Mouse (Mus musculus): ENCODE data around the gene Lgi4. TPM values are rescaled to one million over a fixed set of nuclear protein-coding genes. Genes with fewer than 3 reads are reported as not detected.

Gene Lgi4
- polyA plus RNA-seq, 1 experiment from 2014 or later: 1.7 TPM

- H3K9me3 ChIP-seq (replicated peaks; ENCODE audit: control insufficient read depth, low read length): no peaks in the 10 kb centered on the region
- H3K4me1 ChIP-seq (ENCODE audit: control insufficient read depth, insufficient read depth, low read length): 0 out of 2 replicates have a peak, but pooled peaks cover 4% of the 10 kb centered on the region
- no peak overlapping the region for H3K4me2 ChIP-seq (ENCODE audit: low read depth, low read length)
- H3K27ac ChIP-seq (ENCODE audit: low read length): no peak overlapping the region
- ATAC-seq (ENCODE audit: insufficient read depth, low FRiP score): no peak
- WGBS: 78% methylated on average over 7 of the region's 7 CpGs
- no peaks in the 10 kb centered on the region; the same call in 1 of the 2 replicates for H3K27me3 ChIP-seq (ENCODE audit: control insufficient read depth, insufficient read depth, low read length)
- H3K36me3 ChIP-seq (ENCODE audit: control insufficient read depth, insufficient read depth, low read length): no peaks in the 10 kb centered on the region
- no peak overlapping the region for H3K4me3 ChIP-seq (replicated peaks; ENCODE audit: low read length)
- H3K9ac ChIP-seq (ENCODE audit: low read length): no peak overlapping the region
These were observed 22.2 kb upstream of the Lgi4 start for GRCm38 (mm10) chr7:31036917-31037316.

DNA sequence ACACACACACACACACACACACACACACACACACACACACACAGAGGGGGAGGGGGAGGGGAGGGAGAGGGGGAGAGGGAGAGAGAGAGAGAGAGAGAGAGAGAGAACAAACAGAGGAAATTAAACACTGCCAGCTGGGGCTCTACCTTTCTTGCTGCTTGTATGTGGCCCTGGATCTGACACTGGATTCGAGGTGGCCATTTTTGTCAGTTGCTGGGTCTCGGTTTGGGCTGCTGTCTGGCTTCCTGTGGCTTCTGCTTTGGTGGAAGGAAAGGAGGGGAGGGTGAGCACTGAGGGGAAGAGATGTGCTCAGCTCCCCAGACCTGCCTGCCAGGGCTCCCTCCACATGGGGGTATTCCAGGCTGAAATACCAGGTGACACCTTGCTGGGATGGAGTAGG is 21.5 kb upstream of the Lgi4 start:
- H3K9me3 ChIP-seq (replicated peaks; ENCODE audit: control insufficient read depth, low read length): no peaks in the 10 kb centered on the region
- no peak overlapping the region for H3K4me3 ChIP-seq (replicated peaks; ENCODE audit: low read length)
- H3K27me3 ChIP-seq (ENCODE audit: control insufficient read depth, insufficient read depth, low read length): no peaks in the 10 kb centered on the region; the same call in 1 of the 2 replicates
- no peak for ATAC-seq (ENCODE audit: insufficient read depth, low FRiP score)
- H3K36me3 ChIP-seq (ENCODE audit: control insufficient read depth, insufficient read depth, low read length): no peaks in the 10 kb centered on the region
- no peak overlapping the region for H3K9ac ChIP-seq (ENCODE audit: low read length)
- H3K4me1 ChIP-seq (ENCODE audit: control insufficient read depth, insufficient read depth, low read length): peaks cover 11% of the 10 kb centered on the region; the same call in 1 of the 2 replicates
- no peak overlapping the region for H3K27ac ChIP-seq (ENCODE audit: low read length)
- H3K4me2 ChIP-seq (ENCODE audit: low read depth, low read length): no peak overlapping the region
- WGBS: 56% methylated on average over 2 of the region's 2 CpGs

GRCm38 (mm10) chr7:31039011-31039410 is 20.1 kb upstream of the Lgi4 start:
- no peak overlapping the region for H3K4me3 ChIP-seq (replicated peaks; ENCODE audit: low read length)
- peaks cover 11% of the 10 kb centered on the region; the same call in 1 of the 2 replicates for H3K4me1 ChIP-seq (ENCODE audit: control insufficient read depth, insufficient read depth, low read length)
- H3K27me3 ChIP-seq (ENCODE audit: control insufficient read depth, insufficient read depth, low read length): peaks cover 1% of the 10 kb centered on the region; the same call in 1 of the 2 replicates
- WGBS: 82% methylated on average over 4 of the region's 4 CpGs
- H3K36me3 ChIP-seq (ENCODE audit: control insufficient read depth, insufficient read depth, low read length): no peaks in the 10 kb centered on the region
- H3K9ac ChIP-seq (ENCODE audit: low read length): no peak overlapping the region
- ATAC-seq (ENCODE audit: insufficient read depth, low FRiP score): no peak
- H3K27ac ChIP-seq (ENCODE audit: low read length): no peak overlapping the region
- H3K9me3 ChIP-seq (replicated peaks; ENCODE audit: control insufficient read depth, low read length): no peaks in the 10 kb centered on the region
- H3K4me2 ChIP-seq (ENCODE audit: low read depth, low read length): no peak overlapping the region

DNA sequence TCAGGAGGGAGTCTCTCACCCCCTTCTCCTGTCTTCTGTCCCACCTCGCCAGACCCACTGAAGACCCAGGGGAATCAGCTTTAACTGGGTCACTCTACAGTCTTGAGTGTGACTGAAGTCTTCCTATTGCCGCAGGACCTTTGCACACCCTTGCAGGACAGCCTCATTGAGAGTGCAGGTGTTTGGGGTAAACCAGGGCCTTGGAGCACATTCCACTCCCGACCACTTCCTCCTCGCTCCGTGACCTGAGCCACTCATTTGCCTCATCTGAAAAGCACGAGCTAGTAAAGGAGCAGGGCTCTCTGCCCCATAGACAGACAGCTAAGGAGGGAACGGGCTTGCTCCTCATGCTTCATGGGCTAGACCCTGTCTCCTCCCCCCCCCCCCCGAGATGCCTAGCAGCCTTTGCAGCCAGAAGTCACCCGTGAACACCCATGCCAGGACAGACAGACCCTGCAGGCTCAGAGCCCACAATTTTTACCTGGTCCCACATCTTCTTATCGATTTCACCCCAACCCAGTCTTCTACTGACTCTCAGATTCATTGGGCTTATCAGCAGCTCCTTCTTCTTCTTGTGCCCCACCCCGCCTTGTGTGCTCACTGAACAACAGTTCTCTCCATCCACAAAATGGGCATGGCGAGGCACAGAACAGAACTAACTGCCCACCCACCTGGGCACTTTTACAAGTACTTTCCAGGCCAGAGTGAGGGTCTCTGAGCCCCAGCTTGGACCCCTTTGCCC is 18.7 kb upstream of the Lgi4 start:
- WGBS: 76% methylated on average over 12 of the region's 12 CpGs
- H3K27me3 ChIP-seq (ENCODE audit: control insufficient read depth, insufficient read depth, low read length): peaks cover 3% of the 10 kb centered on the region; the same call in 1 of the 2 replicates
- H3K4me3 ChIP-seq (replicated peaks; ENCODE audit: low read length): no peak overlapping the region
- H3K27ac ChIP-seq (ENCODE audit: low read length): no peak overlapping the region
- peaks cover 11% of the 10 kb centered on the region; the same call in 1 of the 2 replicates for H3K4me1 ChIP-seq (ENCODE audit: control insufficient read depth, insufficient read depth, low read length)
- no peak overlapping the region for H3K9ac ChIP-seq (ENCODE audit: low read length)
- no peak overlapping the region for H3K4me2 ChIP-seq (ENCODE audit: low read depth, low read length)
- no peaks in the 10 kb centered on the region for H3K9me3 ChIP-seq (replicated peaks; ENCODE audit: control insufficient read depth, low read length)
- no peak for ATAC-seq (ENCODE audit: insufficient read depth, low FRiP score)
- no peaks in the 10 kb centered on the region for H3K36me3 ChIP-seq (ENCODE audit: control insufficient read depth, insufficient read depth, low read length)

DNA sequence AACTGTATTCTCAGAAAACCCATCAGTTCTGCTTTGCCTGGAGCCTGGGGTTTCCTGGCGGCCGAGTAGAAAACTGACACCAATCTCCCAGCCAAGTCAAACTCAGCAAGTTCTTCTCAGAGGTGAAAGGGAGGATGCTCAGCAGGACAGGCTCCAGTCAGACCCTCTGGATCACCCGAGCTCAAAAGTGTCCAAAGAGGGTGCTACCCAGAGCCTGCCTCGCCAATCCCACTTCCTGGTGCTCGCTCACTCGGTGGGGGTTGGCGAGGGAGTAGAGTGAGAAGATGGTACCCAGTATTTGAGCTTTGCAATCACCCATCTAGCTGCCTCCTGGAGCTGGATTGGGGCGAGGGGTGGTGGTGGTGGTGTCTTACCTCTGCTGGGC is 18.1 kb upstream of the Lgi4 start:
- no peaks in the 10 kb centered on the region for H3K36me3 ChIP-seq (ENCODE audit: control insufficient read depth, insufficient read depth, low read length)
- H3K9ac ChIP-seq (ENCODE audit: low read length): peak overlapping the region; percentile 60
- peak overlapping the region; percentile 42 for H3K4me3 ChIP-seq (replicated peaks; ENCODE audit: low read length)
- H3K4me1 ChIP-seq (ENCODE audit: control insufficient read depth, insufficient read depth, low read length): peaks cover 11% of the 10 kb centered on the region; the same call in 1 of the 2 replicates
- H3K9me3 ChIP-seq (replicated peaks; ENCODE audit: control insufficient read depth, low read length): no peaks in the 10 kb centered on the region
- no peak for ATAC-seq (ENCODE audit: insufficient read depth, low FRiP score)
- H3K4me2 ChIP-seq (ENCODE audit: low read depth, low read length): peak overlapping the region; percentile 61; the same call in 1 of the 2 replicates
- 53% methylated on average over 8 of the region's 8 CpGs for WGBS
- peaks cover 3% of the 10 kb centered on the region; the same call in 1 of the 2 replicates for H3K27me3 ChIP-seq (ENCODE audit: control insufficient read depth, insufficient read depth, low read length)
- H3K27ac ChIP-seq (ENCODE audit: low read length): no peak overlapping the region

- peaks cover 11% of the 10 kb centered on the region; the same call in 1 of the 2 replicates for H3K4me1 ChIP-seq (ENCODE audit: control insufficient read depth, insufficient read depth, low read length)
- peaks cover 3% of the 10 kb centered on the region; the same call in 1 of the 2 replicates for H3K27me3 ChIP-seq (ENCODE audit: control insufficient read depth, insufficient read depth, low read length)
- H3K4me3 ChIP-seq (replicated peaks; ENCODE audit: low read length): peak overlapping the region; percentile 42
- ATAC-seq (ENCODE audit: insufficient read depth, low FRiP score): peak; percentile 54; the same call in 1 of the 2 replicates
- peak overlapping the region; percentile 61 for H3K4me2 ChIP-seq (ENCODE audit: low read depth, low read length)
- WGBS: 5% methylated on average over 28 of the region's 28 CpGs
- H3K36me3 ChIP-seq (ENCODE audit: control insufficient read depth, insufficient read depth, low read length): no peaks in the 10 kb centered on the region
- peak overlapping the region; percentile 60 for H3K9ac ChIP-seq (ENCODE audit: low read length)
- H3K27ac ChIP-seq (ENCODE audit: low read length): peak overlapping the region; percentile 37
- H3K9me3 ChIP-seq (replicated peaks; ENCODE audit: control insufficient read depth, low read length): no peaks in the 10 kb centered on the region
These were observed 17.4 kb upstream of the Lgi4 start for GRCm38 (mm10) chr7:31041662-31042315.

- Histone ChIP-seq H3K9me3 (replicated peaks; ENCODE audit: control insufficient read depth, low read length) (no peaks in the 10 kb centered on the region), H3K4me2 (ENCODE audit: low read depth, low read length) (peak within 1 kb of the TSS; percentile 61), H3K9ac (ENCODE audit: low read length) (peak within 1 kb of the TSS; percentile 60), H3K27ac (ENCODE audit: low read length) (peak within 1 kb of the TSS; percentile 37), H3K36me3 (ENCODE audit: control insufficient read depth, insufficient read depth, low read length) (no peaks in the 10 kb centered on the region), H3K27me3 (ENCODE audit: control insufficient read depth, insufficient read depth, low read length) (peaks cover 3% of the 10 kb centered on the region; the same call in 1 of the 2 replicates), H3K4me1 (ENCODE audit: control insufficient read depth, insufficient read depth, low read length) (peaks cover 11% of the 10 kb centered on the region; the same call in 1 of the 2 replicates), H3K4me3 (replicated peaks; ENCODE audit: low read length) (peak within 1 kb of the TSS; percentile 42)
- 43% methylated on average over 10 of the region's 10 CpGs for WGBS
- ATAC-seq (ENCODE audit: insufficient read depth, low FRiP score): no peak
These were observed 16.7 kb upstream of the Lgi4 start, which contains the start of gene Fxyd5 for GRCm38 (mm10) chr7:31042431-31042910. Fxyd5 (minus strand) TSS chr7:31042481.

- ATAC-seq (ENCODE audit: insufficient read depth, low FRiP score): no peak
These were observed 9.9 kb upstream of the Lgi4 start for GRCm38 (mm10) chr7:31049135-31049845.

More at GRCm38 (mm10) chr7:31049135-31049845, 9.9 kb upstream of the Lgi4 start:
- Histone ChIP-seq H3K27ac (ENCODE audit: low read length) (no peak overlapping the region), H3K4me2 (ENCODE audit: low read depth, low read length) (peak overlapping the region; percentile 51), H3K4me3 (replicated peaks; ENCODE audit: low read length) (peak overlapping the region; percentile 33; the same call in 1 of the 2 replicates), H3K27me3 (ENCODE audit: control insufficient read depth, insufficient read depth, low read length) (peaks cover 45% of the 10 kb centered on the region), H3K36me3 (ENCODE audit: control insufficient read depth, insufficient read depth, low read length) (no peaks in the 10 kb centered on the region), H3K9ac (ENCODE audit: low read length) (no peak overlapping the region), H3K9me3 (replicated peaks; ENCODE audit: control insufficient read depth, low read length) (no peaks in the 10 kb centered on the region), H3K4me1 (ENCODE audit: control insufficient read depth, insufficient read depth, low read length) (peaks cover 34% of the 10 kb centered on the region)
- WGBS: 14% methylated on average over 5 of the region's 5 CpGs
